Mouse (Mus musculus) stomach, postnatal 0 days (tissue): ENCODE measurements around the gene Mpdz.

Experiments used
- CTCF ChIP-seq: IDR thresholded peaks from 2 replicates; pipeline ENCODE4 v1.5.1; 2016; ENCODE audit warnings: antibody characterized with exemption, low read depth, mild to moderate bottlenecking, moderate library complexity
- EP300 ChIP-seq: optimal IDR thresholded peaks from 2 replicates; pipeline ENCODE3; 2016; ENCODE audit warnings: antibody characterized with exemption

DNA sequence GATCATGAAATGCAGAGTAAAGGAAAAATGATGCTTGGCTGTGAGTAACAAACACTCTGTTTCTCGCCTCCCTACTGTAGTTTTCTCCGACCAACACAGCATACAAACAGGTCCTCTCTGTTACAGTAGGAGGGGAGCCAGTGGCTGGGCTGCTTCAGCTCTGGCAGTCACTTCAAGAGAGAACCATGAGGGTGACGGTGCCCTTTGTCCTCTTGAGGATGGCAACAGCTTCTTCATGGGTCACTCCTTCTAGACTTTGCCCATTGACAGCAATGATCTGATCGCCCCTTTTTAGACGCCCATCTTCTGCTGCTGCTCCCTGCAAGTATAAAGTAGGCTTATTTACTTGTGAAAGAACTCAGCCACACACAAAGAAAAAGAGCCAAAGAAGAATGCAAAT is 163.2 kb downstream of the Mpdz start:
- TF ChIP-seq EP300, result no peak
- TF ChIP-seq CTCF, result no peak
